Mouse (Mus musculus): ENCODE data around the gene Foxl2. TPM values are rescaled to one million over a fixed set of nuclear protein-coding genes. Genes with fewer than 3 reads are reported as not detected.
A peak's percentile ranks its signal among the peaks of the same experiment; 100 is the strongest.

Gene Foxl2
- polyA plus RNA-seq, 1 experiment from 2014 or later, result not detected

DNA sequence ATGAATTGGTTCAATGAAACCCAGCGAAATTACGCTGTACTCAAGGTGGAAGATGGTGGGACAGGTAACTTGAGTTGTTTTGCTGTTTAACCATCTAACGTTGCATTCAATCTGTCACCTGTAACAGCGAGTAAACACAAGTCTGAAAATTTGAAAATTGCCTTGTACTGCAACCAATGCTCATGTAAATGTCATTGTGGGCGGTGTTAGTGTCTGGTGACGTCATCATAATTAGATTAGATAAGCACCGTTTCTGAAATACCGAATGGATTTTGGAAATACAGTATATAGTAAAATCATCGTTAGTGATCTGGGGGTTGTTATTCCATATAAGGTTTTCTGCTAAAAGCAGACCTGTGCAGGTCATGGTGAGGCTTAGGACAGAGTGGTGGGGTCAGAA is 32.0 kb downstream of the Foxl2 start:
- peaks cover 16% of the 10 kb centered on the region for H3K4me1 ChIP-seq (replicated peaks)
- ATAC-seq (ENCODE audit: insufficient read depth), result no peak
- H3K9me3 ChIP-seq (replicated peaks), result no peaks in the 10 kb centered on the region
- peak overlapping the region; percentile 73 for H3K4me3 ChIP-seq (replicated peaks)
- H3K4me2 ChIP-seq, result peak overlapping the region; percentile 99
- WGBS (ENCODE audit: insufficient replicate concordance), result 37% methylated on average over 9 of the region's 9 CpGs
- no peak overlapping the region for H3K27ac ChIP-seq (replicated peaks)
- H3K9ac ChIP-seq, result peak overlapping the region; percentile 66; the same call in 1 of the 2 replicates
- peaks cover 24% of the 10 kb centered on the region for H3K27me3 ChIP-seq
- no peaks in the 10 kb centered on the region for H3K36me3 ChIP-seq (replicated peaks)

DNA sequence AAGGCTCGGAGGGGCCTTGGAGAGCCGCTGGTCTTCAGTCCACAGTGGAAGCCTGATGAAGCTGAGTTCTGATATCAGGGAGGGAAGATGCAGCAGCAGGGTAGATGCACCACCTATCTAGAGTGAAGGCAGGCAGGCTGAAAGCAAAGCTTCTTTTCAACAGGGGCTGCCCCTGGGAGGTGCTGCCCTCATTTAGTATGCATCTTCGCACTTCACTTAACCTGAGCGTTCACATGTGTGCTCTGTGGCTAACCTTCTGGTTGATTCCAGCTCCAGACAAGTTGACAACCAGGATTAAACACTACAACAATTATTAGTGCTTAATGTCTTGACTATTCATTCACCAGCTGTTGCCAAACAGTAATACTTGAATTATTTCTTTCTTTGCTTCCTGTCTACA is 39.0 kb downstream of the Foxl2 start:
- H3K27me3 ChIP-seq, result no peaks in the 10 kb centered on the region
- H3K4me2 ChIP-seq, result no peak overlapping the region
- no peak overlapping the region for H3K4me3 ChIP-seq (replicated peaks)
- WGBS (ENCODE audit: insufficient replicate concordance), result 77% methylated on average over 4 of the region's 4 CpGs
- H3K27ac ChIP-seq (replicated peaks), result no peak overlapping the region
- no peaks in the 10 kb centered on the region for H3K36me3 ChIP-seq (replicated peaks)
- no peak overlapping the region for H3K9ac ChIP-seq
- H3K9me3 ChIP-seq (replicated peaks), result no peaks in the 10 kb centered on the region
- H3K4me1 ChIP-seq (replicated peaks), result no peaks in the 10 kb centered on the region
- no peak for ATAC-seq (ENCODE audit: insufficient read depth)

DNA sequence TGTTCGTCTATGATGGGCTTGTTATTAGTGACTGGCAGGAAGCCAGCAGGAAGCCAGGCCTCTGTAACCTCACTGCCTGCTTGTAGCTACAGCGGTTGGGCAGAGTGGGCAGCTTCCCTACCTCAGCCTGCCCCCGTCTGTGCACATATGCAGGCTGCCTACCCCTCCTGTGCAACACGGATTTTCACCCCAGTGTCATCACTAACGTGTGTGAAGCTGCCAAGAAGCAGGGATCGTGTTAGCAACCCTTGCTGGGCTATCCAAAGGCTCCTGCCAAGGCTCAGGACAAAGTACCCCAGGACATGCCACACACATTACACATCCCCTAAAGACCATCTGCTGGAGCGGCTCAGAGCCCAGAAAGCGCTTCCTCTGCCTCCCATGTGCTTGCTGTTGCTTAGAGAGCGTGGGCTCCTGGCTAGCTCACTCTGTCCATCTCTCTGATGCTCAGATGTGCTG is 44.8 kb downstream of the Foxl2 start:
- Histone ChIP-seq H3K4me2 (no peak overlapping the region), H3K9ac (no peak overlapping the region), H3K36me3 (replicated peaks) (no peaks in the 10 kb centered on the region), H3K9me3 (replicated peaks) (no peaks in the 10 kb centered on the region), H3K4me3 (replicated peaks) (no peak overlapping the region), H3K4me1 (replicated peaks) (no peaks in the 10 kb centered on the region), H3K27ac (replicated peaks) (no peak overlapping the region), H3K27me3 (no peaks in the 10 kb centered on the region)
- WGBS (ENCODE audit: insufficient replicate concordance), result 35% methylated on average over 9 of the region's 9 CpGs
- no peak for ATAC-seq (ENCODE audit: insufficient read depth)

DNA sequence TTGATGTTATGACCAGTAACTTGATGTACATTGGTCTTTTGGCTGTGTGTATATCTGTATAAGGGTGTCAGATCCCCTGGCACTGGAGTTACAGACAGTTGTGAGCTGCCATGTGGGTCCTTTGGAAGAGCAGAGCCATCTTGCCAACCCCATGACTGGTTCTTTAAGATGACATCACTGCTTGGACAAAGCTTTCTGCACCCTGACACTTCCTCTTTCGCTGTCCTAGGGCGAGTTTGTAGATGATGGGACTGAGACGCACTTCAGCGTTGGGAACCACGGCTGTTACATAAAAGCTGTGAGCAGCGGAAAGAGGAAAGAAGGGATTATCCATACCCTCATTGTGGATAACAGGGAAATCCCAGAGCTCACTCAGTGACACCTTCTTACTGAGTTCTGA is 46.2 kb downstream of the Foxl2 start:
- H3K27me3 ChIP-seq, result no peaks in the 10 kb centered on the region
- no peaks in the 10 kb centered on the region for H3K36me3 ChIP-seq (replicated peaks)
- H3K9ac ChIP-seq, result no peak overlapping the region
- no peak overlapping the region for H3K4me3 ChIP-seq (replicated peaks)
- H3K4me2 ChIP-seq, result no peak overlapping the region
- ATAC-seq (ENCODE audit: insufficient read depth), result no peak
- no peaks in the 10 kb centered on the region for H3K9me3 ChIP-seq (replicated peaks)
- no peak overlapping the region for H3K27ac ChIP-seq (replicated peaks)
- no peaks in the 10 kb centered on the region for H3K4me1 ChIP-seq (replicated peaks)
- 60% methylated on average over 6 of the region's 6 CpGs for WGBS (ENCODE audit: insufficient replicate concordance)

Other genes with a start within 250 kb of the Foxl2 start
- gene Prr23a1, start 112.8 kb upstream of the Foxl2 start, polyA plus RNA-seq (2015; fragmentation: Nextera tagmentation; extraction: Ambion mirVana), result not detected in 2 replicates
- not detected in 2 replicates for gene Prr23a2, start 98.8 kb upstream of the Foxl2 start, polyA plus RNA-seq (2015; fragmentation: Nextera tagmentation; extraction: Ambion mirVana)
- gene Prr23a3, start 90.5 kb upstream of the Foxl2 start, polyA plus RNA-seq (2015; fragmentation: Nextera tagmentation; extraction: Ambion mirVana), result not detected in 2 replicates
- not detected in 2 replicates for gene 7420426K07Rik, start 52.2 kb upstream of the Foxl2 start, polyA plus RNA-seq (2015; fragmentation: Nextera tagmentation; extraction: Ambion mirVana)
- gene Faim, start 31.1 kb downstream of the Foxl2 start, polyA plus RNA-seq (2015; fragmentation: Nextera tagmentation; extraction: Ambion mirVana), result 9.5 and 10.6 TPM in 2 replicates
- 0.07 TPM in 1 of 2 replicates, not detected in the other for gene Gm1123, start 80.4 kb downstream of the Foxl2 start, polyA plus RNA-seq (2015; fragmentation: Nextera tagmentation; extraction: Ambion mirVana)
- 2.1 and 2.9 TPM in 2 replicates for gene Pik3cb, start 185.3 kb downstream of the Foxl2 start, polyA plus RNA-seq (2015; fragmentation: Nextera tagmentation; extraction: Ambion mirVana)

All from liver, embryonic 15.5 days (tissue).